Mouse (Mus musculus) thymus, postnatal 25 days (tissue): ENCODE results near the gene Kdm3a.

Experiments
- DNase-seq: peaks from one replicate; pipeline ENCODE4 v3.0.0; 2022

The Kdm3a gene

GRCm38 (mm10) chr6:71569025-71569424 lies 63.8 kb downstream of the Kdm3a start:
- no peak for DNase-seq

- DNase-seq, result no peak
Observed at GRCm38 (mm10) chr6:71568616-71569015, 64.2 kb downstream of the Kdm3a start.

- no peak for DNase-seq
Observed at GRCm38 (mm10) chr6:71556826-71557225, 76.0 kb downstream of the Kdm3a start.

- DNase-seq, result no peak
Observed at GRCm38 (mm10) chr6:71555507-71555951, 77.3 kb downstream of the Kdm3a start.

GRCm38 (mm10) chr6:71543686-71544499 lies 88.9 kb downstream of the Kdm3a start, which contains the start of gene Chmp3:
Chmp3 (plus strand) TSS chr6:71543797.
- DNase-seq, result peak; percentile 95
